Mouse (Mus musculus) erythroid progenitor cell, adult 5-6 weeks (primary cell): ENCODE results near the gene Ctdnep1. TPM values are rescaled to one million over a fixed set of nuclear protein-coding genes. Genes with fewer than 3 reads are reported as not detected.
A peak's percentile ranks its signal among the peaks of the same experiment; 100 is the strongest.

ENCODE experiments used
- ATAC-seq: replicated peaks from 2 replicates; pipeline ENCODE4 v1.8.0; 2016; ENCODE audit warnings: moderate number of reproducible peaks, mild to moderate bottlenecking, moderate TSS enrichment, inconsistent platforms; ENCODE audit not compliant: poor library complexity, low FRiP score, severe bottlenecking
- total RNA-seq, 2 experiments: library from RNA; stranded (forward) in 1 of 2; stranded (reverse) in 1 of 2; fragments of 150-400 nt in 1 of 2; fragments of 186-747, 209-891 nt in 1 of 2; gene quantifications; 2 replicates each; pipeline versions ENCODE4 v1.2.3 to v1.2.4; 2015 to 2017; ENCODE audit warnings: low replicate concordance in 2 of 2

Ctdnep1 gene
- total RNA-seq (2015; ENCODE audit: low replicate concordance) (49.4 and 83.4 TPM in 2 replicates), total RNA-seq (2017; ENCODE audit: low replicate concordance) (17.1 and 20.9 TPM in 2 replicates)

- no peak for ATAC-seq
Measured at GRCm38 (mm10) chr11:69981141-69981762, at the start of gene Ctdnep1. Gene Ctdnep1, plus strand, starts transcription at chr11:69981156.

- no peak for ATAC-seq
Measured at GRCm38 (mm10) chr11:69931769-69932168, 49.2 kb upstream of the Ctdnep1 start.

GRCm38 (mm10) chr11:69932254-69932653, 48.7 kb upstream of the Ctdnep1 start:
- no peak for ATAC-seq

DNA sequence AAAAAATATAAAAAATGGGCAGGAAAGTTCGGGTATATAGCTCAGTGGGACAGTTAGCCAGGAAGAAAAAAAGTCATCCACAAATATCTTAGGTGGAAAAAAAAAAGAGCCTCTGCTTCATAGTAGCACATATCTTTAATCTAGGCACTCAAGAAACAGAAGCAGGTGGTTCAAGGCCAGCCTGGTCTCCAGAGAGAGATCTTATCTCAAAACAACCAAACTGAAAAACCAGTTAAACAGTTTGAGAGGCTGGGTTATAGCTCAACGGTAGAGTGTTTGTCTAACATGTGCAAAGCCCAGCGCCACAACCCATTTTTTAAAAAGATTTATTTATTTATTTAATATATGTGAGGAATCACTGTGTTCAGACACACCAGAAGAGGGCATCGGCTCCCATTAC, 47.9 kb upstream of the Ctdnep1 start:
- ATAC-seq, result no peak

DNA sequence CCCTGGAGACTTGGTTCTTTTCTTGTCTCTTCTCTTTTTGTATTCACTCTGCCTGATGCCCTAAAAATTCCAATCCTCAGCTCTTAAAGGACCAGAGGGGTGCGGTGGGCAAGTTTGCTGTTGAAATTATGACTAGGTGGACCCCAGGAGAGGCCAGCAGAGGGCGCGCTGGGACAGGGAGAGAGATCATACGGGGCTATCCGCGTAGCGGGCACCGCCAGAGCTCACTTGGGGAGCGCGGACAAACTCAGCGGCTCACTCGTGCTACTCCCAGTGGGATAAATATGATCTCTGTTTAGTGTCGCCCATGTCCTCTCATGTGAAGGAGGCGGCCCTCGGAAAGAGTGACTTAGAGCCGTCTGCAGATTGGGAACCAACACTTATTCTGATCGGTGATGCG, 46.8 kb upstream of the Ctdnep1 start:
- ATAC-seq, result peak; percentile 81

- peak; percentile 0; the same call in 1 of the 2 replicates for ATAC-seq
Measured at GRCm38 (mm10) chr11:69934681-69935080, 46.3 kb upstream of the Ctdnep1 start.

DNA sequence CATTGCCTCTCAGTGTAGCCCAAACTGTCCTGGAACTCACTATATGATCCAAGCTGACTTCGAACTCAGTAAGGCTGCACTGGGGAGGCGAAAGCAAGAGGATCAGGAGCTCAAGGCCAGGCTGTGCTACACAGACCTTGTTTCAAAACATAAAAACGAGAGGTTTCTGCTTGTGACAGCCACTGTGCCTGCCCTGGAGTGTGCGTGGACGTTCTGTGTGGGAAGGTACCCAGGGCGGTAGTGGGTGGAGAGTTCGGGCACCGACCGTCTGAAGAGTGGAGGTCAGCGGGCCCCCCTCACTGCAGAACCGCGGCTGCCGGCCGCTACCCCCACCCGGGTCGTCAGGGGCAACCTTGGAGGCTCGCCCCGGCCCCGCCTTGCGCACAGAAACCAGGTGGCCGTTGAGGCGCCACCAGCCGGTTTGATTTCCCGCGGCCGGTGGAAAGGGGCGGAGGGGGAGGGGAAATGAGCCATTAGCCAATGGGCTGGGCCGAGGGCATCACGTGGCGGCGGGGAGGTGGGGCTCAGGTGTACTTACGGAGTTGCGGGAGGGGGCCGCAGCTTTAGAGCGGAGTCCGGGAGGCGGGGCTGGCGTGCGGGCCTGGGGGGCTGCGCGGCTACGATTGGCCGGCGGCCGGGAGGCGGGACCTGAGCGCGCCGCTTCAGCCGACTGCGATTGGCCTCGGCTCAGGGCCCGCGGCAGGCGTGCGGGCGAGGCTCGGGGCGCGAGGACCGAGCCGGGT, 45.6 kb upstream of the Ctdnep1 start, which contains the start of gene Ybx2:
Gene Ybx2 (plus strand): TSS at position 660 of the 743 bp plus-strand sequence.
- peak; percentile 77 for ATAC-seq

GRCm38 (mm10) chr11:69936156-69936555, 44.8 kb upstream of the Ctdnep1 start:
- no peak for ATAC-seq

DNA sequence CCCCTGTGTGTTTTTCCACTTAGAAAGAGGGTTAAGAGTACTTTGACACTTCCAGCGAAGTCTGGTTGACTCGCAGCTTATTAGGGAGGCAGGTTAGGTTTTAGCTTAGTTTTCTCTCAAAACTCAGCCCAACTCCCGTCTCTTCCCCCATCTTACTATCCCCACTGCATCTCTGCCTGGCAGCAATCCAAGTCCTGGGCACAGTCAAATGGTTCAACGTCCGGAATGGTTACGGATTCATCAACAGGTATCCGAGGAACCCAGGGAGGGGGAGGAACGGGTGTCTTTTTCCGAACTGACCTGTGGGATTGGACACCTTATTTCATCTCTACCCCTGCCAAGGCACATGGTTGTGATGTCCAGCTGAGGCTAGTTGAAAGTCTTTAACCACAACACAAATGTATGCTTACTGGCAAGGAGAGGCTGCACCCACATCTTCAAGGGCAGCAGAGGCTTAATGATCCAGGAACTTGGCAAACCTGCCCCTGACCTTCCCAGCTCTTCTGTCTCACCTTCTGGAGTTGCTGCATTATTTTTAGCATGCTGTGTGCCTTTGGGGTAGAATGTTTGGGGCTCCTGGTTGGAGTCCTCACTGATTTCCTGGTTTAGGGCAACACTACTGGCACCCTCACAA, 44.1 kb upstream of the Ctdnep1 start:
- ATAC-seq, result no peak

- ATAC-seq, result no peak
Measured at GRCm38 (mm10) chr11:69937385-69937784, 43.6 kb upstream of the Ctdnep1 start.

DNA sequence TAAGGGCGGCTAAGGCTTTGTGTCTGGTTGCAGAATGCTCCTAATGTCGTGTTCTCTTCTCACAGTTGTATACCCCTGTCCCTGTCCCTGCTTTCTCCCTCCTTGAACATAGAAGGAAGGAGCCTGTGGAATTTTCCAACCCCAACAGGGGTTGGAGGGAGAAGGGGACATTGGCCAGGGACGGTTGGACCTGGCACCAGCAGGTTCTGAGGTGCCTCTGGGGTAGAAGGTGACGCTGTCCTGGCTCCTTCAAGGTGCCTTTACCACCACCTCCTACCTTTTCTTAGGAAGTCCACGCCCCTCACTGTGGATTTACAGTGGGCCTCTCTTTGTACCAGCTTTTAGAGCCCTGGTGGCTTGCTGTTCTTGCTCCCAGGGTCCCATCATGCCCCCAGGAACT, 43.1 kb upstream of the Ctdnep1 start:
- ATAC-seq, result no peak

GRCm38 (mm10) chr11:69938401-69938979, 42.5 kb upstream of the Ctdnep1 start:
- no peak for ATAC-seq

GRCm38 (mm10) chr11:69939181-69939580, 41.8 kb upstream of the Ctdnep1 start:
- no peak for ATAC-seq

GRCm38 (mm10) chr11:69939731-69940130, 41.2 kb upstream of the Ctdnep1 start:
- no peak for ATAC-seq

- no peak for ATAC-seq
Measured at GRCm38 (mm10) chr11:69940962-69941361, 40.0 kb upstream of the Ctdnep1 start.

DNA sequence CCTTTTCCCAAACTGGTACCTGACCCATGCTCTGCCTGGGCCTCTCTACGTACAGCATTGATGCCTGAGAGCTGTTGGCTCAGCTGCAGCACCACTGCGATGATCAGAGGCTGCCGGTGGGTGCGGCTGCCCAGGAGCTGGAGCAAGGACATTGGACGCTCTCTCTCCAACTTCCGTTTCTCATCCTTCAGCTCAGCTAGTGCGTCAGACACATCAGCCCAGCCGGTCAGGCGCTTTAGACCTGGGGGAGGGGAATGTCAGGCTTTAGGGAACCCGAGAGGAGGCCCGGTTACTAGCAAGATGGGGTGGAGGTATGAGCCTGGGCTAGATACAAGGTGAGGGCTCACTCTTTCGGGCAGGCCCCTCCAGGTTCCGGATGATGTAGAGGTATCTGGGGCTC, 35.7 kb upstream of the Ctdnep1 start:
- no peak for ATAC-seq

DNA sequence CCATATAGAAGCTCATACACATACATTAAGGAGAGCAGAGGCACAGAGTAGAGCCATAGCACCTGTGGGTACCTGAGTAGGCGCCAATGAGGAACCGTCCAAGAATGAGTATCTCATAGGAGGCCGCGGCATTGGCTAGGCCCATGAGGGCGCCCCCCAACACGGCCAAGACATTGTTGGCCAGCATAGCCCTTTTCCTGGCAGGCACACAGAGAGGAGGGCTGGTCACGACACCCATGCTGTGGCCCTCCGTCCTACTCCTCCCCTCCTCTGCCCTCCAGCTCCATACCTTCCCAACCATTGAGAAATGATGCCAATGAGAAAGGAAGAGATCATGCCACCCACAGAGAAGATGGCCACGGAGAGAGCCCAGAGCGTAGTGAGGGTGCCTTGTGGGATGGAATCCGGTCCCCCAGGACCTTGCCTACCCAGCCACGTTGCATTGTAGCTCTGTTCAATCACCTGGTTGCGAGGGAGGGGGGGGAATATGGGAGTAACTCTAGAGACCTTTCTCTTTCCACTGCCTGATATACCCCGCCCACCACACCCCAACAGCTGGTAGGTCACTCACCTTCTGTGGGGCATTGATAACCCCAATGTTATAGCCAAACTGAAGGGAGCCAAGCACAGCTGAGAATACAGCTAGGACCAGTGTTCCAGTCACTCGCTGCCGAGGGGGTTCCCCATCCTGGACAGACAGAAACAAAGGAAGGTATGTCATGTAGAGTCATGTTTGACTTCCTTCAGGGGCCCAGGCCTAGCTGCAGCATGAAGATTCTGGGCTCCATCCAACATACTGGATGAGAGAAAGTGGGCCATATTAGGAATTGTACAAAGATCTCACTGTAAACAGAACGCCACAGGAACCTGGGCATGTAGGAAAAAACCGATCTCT, 34.7 kb upstream of the Ctdnep1 start:
- peak; percentile 69 for ATAC-seq

GRCm38 (mm10) chr11:69947337-69948065, 33.5 kb upstream of the Ctdnep1 start:
- peak; percentile 20 for ATAC-seq
